In the genomic region with DNA sequence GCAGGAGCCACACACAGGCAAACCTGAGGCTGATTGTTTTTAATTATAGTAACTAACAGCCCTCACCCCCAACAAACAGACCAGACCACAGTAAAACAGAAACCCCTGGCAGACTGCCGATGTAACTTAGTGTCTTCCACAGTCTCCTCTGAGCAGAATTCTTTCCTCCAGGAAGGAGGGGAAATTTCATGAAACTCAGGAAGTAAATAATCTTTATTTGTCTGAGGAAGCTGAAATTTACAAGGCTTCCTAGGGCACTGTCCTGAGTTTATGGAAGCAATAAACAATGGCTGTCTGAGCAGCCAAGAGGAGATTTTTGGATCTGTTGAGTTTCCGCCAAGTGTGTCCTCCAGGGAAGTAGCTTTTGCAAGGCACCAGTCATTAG, we compare ENCODE assay signal across 8 mouse cellular contexts. TPM values are rescaled to one million over a fixed set of nuclear protein-coding genes. Genes with fewer than 3 reads are reported as not detected.
DNase-seq lines count a peak whose midpoint lies in the region; ATAC-seq lines count a peak whose summit lies in the region.

No protein-coding gene starts in this region.

- no peaks in the 10 kb centered on the region for H3K27me3 ChIP-seq in liver, embryonic 12.5 days (replicated peaks)

- peak overlapping the region; percentile 82 for H3K27ac ChIP-seq in liver, embryonic 12.5 days

- peaks cover 69% of the 10 kb centered on the region for H3K4me1 ChIP-seq in liver, embryonic 12.5 days

- H3K36me3 ChIP-seq in liver, embryonic 12.5 days: peaks cover 9% of the 10 kb centered on the region; the same call in 1 of the 2 replicates

- H3K9ac ChIP-seq in liver, embryonic 12.5 days: peak overlapping the region; percentile 60

- 67% methylated on average over 2 of the region's 2 CpGs for WGBS in liver, embryonic 12.5 days (ENCODE audit: insufficient replicate concordance)

- no peak overlapping the region for H3K4me3 ChIP-seq in liver, embryonic 12.5 days

- no peaks in the 10 kb centered on the region for H3K9me3 ChIP-seq in liver, embryonic 12.5 days (replicated peaks)

- no peak for ATAC-seq in liver, embryonic 12.5 days

- peak overlapping the region; percentile 45 for H3K4me2 ChIP-seq in liver, embryonic 12.5 days

- DNase-seq in adrenal gland, postnatal 10 days: peak; percentile 59
- DNase-seq in adrenal gland, adult 2 months: no peak
- DNase-seq in urinary bladder, postnatal 14 days (ENCODE audit: low spot score): peak; percentile 34
- no peak for DNase-seq in urinary bladder, postnatal 25 days (ENCODE audit: low spot score)
- no peak for DNase-seq in right cerebral cortex, adult 18-20 months
- DNase-seq in embryo, embryonic 9.5 days (ENCODE audit: extremely low spot score): no peak
- DNase-seq in left cerebral cortex, adult 11 months (ENCODE audit: low spot score): no peak

RNA-seq across cellular contexts. Expression of gene Pank2, which starts 8.0 kb away (rescaled TPM):
- total RNA-seq in adrenal gland, postnatal 10 days (2021): 10 to 100 TPM; 52.7 to 57.7 TPM
- total RNA-seq in adrenal gland, adult 2 months (2021): 10 to 100 TPM; 51.7 to 55.2 TPM
- 9.8 and 10.7 TPM in 2 replicates for polyA plus RNA-seq in adrenal gland, adult 2 months (2012; rRNA removed)
- 42.0 and 44.8 TPM in 2 replicates for polyA plus RNA-seq in liver, embryonic 12.5 days (2016; fragmentation: Nextera tagmentation; extraction: Ambion mirVana)

RNA-seq across cellular contexts. Expression of gene Mavs, which starts 20.5 kb away (rescaled TPM):
- total RNA-seq in adrenal gland, postnatal 10 days (2021): 10 to 100 TPM; 36.2 to 46.4 TPM
- 10 to 100 TPM; 46.2 to 48.8 TPM for total RNA-seq in adrenal gland, adult 2 months (2021)
- 81.8 and 89.7 TPM in 2 replicates for polyA plus RNA-seq in adrenal gland, adult 2 months (2012; rRNA removed)
- 31.8 and 33.3 TPM in 2 replicates for polyA plus RNA-seq in liver, embryonic 12.5 days (2016; fragmentation: Nextera tagmentation; extraction: Ambion mirVana)

RNA-seq across cellular contexts. Expression of gene Ap5s1, which starts 47.4 kb away (rescaled TPM):
- 10 to 100 TPM; 16.9 to 25.8 TPM for total RNA-seq in adrenal gland, postnatal 10 days (2021)
- total RNA-seq in adrenal gland, adult 2 months (2021): 10 to 100 TPM; 13.7 to 20.2 TPM
- 89.8 and 91.7 TPM in 2 replicates for polyA plus RNA-seq in adrenal gland, adult 2 months (2012; rRNA removed)
- polyA plus RNA-seq in liver, embryonic 12.5 days (2016; fragmentation: Nextera tagmentation; extraction: Ambion mirVana): 16.4 and 17.0 TPM in 2 replicates

Comparison
In these comparisons a context has a peak if more than half of its experiments do, and no peak if none do; other contexts are left out.
1. DNase-seq: peak in adrenal gland, postnatal 10 days (single experiment) and urinary bladder, postnatal 14 days (single experiment); none in adrenal gland, adult 2 months (single experiment), urinary bladder, postnatal 25 days (single experiment), right cerebral cortex, adult 18-20 months (single experiment), embryo, embryonic 9.5 days (single experiment) and left cerebral cortex, adult 11 months (single experiment).